ENCODE assay signal across 10 mouse cellular contexts in genomic region chr11:65386291-65387061, GRCm38 (mm10).
A peak's percentile ranks its signal among the peaks of the same experiment; 100 is the strongest.
DNase-seq lines count a peak whose midpoint lies in the region; ATAC-seq and TF ChIP-seq lines count a peak whose summit lies in the region.
"Had no signal": no experiment of that assay in that cellular context is flagged by ENCODE, and none has a peak within 500 bp of the region (broad histone marks: within the 10 kb centered on the region; RNA-seq: fewer than 3 reads in every experiment).

No protein-coding gene starts in this region.

- no peak for TF ChIP-seq EP300 in heart, adult 2 months (IDR thresholded peaks at IDR 0.05; ENCODE audit: insufficient read depth, low read depth, low read length)

- no peak overlapping the region for H3K4me3 ChIP-seq in heart, embryonic 12.5 days
- H3K4me3 ChIP-seq in heart, adult 2 months, result no peak overlapping the region
- no peak overlapping the region for H3K4me3 ChIP-seq in C2C12 (ENCODE audit: insufficient read depth, poor library complexity, severe bottlenecking)
- no peak overlapping the region for H3K4me3 ChIP-seq in embryonic facial prominence, embryonic 10.5 days
- no peak overlapping the region for H3K4me3 ChIP-seq in limb, embryonic 12.5 days (replicated peaks)
- H3K4me3 ChIP-seq: hindbrain, embryonic 13.5 days; limb, embryonic 15.5 days had no signal

- no peak overlapping the region for H3ac ChIP-seq in C2C12 (ENCODE audit: control insufficient read depth, insufficient read length, low read depth)

- H3K9ac ChIP-seq in heart, embryonic 12.5 days, result no peak overlapping the region
- no peak overlapping the region for H3K9ac ChIP-seq in heart, adult 2 months (ENCODE audit: low read depth, low read length)
- no peak overlapping the region for H3K9ac ChIP-seq in limb, embryonic 12.5 days (replicated peaks)
- H3K9ac ChIP-seq: hindbrain, embryonic 13.5 days; limb, embryonic 15.5 days had no signal

- DNase-seq in heart, adult 2 months, result no peak
- peak; percentile 19 for DNase-seq in embryonic facial prominence, embryonic 10.5 days (ENCODE audit: low spot score)
- DNase-seq in layer of hippocampus, postnatal 14 days (ENCODE audit: low spot score in 2 of 2), result no peak
- no peak for DNase-seq in thymus, postnatal 0 days (ENCODE audit: low spot score)
- DNase-seq in spleen, postnatal 14 days (ENCODE audit: low spot score in 2 of 2), result no peak

- TF ChIP-seq CTCF in heart, adult 2 months (IDR thresholded peaks at IDR 0.05), result no peak
- no peak for TF ChIP-seq CTCF in C2C12 (IDR thresholded peaks at IDR 0.05; ENCODE audit: control insufficient read depth, insufficient read depth, insufficient read length)

- no peak for TF ChIP-seq POLR2A in heart, adult 2 months (IDR thresholded peaks at IDR 0.05; ENCODE audit: insufficient read depth, low read depth, low read length)

- peak overlapping the region; percentile 62 for H3K27ac ChIP-seq in heart, embryonic 12.5 days (ENCODE audit: poor library complexity, severe bottlenecking)
- H3K27ac ChIP-seq in heart, adult 2 months, result no peak overlapping the region
- no peak overlapping the region for H3K27ac ChIP-seq in embryonic facial prominence, embryonic 10.5 days (replicated peaks)
- H3K27ac ChIP-seq in limb, embryonic 12.5 days, result peak overlapping the region; percentile 81
- H3K27ac ChIP-seq: hindbrain, embryonic 13.5 days; limb, embryonic 15.5 days had no signal

- peaks cover 18% of the 10 kb centered on the region for H3K4me1 ChIP-seq in heart, embryonic 12.5 days (replicated peaks)
- H3K4me1 ChIP-seq in heart, adult 2 months (ENCODE audit: control insufficient read depth, insufficient read depth, low read length), result no peaks in the 10 kb centered on the region
- peaks cover 10% of the 10 kb centered on the region for H3K4me1 ChIP-seq in embryonic facial prominence, embryonic 10.5 days
- peaks cover 11% of the 10 kb centered on the region for H3K4me1 ChIP-seq in limb, embryonic 12.5 days (replicated peaks)
- H3K4me1 ChIP-seq: hindbrain, embryonic 13.5 days had no signal

- no peaks in the 10 kb centered on the region for H3K36me3 ChIP-seq in heart, embryonic 12.5 days
- no peaks in the 10 kb centered on the region for H3K36me3 ChIP-seq in heart, adult 2 months (ENCODE audit: control insufficient read depth, insufficient read depth, low read length)
- no peaks in the 10 kb centered on the region for H3K36me3 ChIP-seq in C2C12 (ENCODE audit: control insufficient read depth, insufficient read depth)
- H3K36me3 ChIP-seq in embryonic facial prominence, embryonic 10.5 days (replicated peaks), result no peaks in the 10 kb centered on the region
- no peaks in the 10 kb centered on the region for H3K36me3 ChIP-seq in limb, embryonic 12.5 days
- H3K36me3 ChIP-seq: hindbrain, embryonic 13.5 days; limb, embryonic 15.5 days had no signal

- H3K9me3 ChIP-seq in heart, embryonic 12.5 days (replicated peaks), result no peaks in the 10 kb centered on the region
- H3K9me3 ChIP-seq in embryonic facial prominence, embryonic 10.5 days, result no peaks in the 10 kb centered on the region
- no peaks in the 10 kb centered on the region for H3K9me3 ChIP-seq in limb, embryonic 12.5 days
- H3K9me3 ChIP-seq: hindbrain, embryonic 13.5 days; limb, embryonic 15.5 days had no signal

- H3K79me3 ChIP-seq in C2C12 (ENCODE audit: low read depth), result no peaks in the 10 kb centered on the region

- no peak for ATAC-seq in heart, embryonic 12.5 days (ENCODE audit: insufficient number of reproducible peaks, low FRiP score)
- peak; percentile 37; the same call in 1 of the 2 replicates for ATAC-seq in limb, embryonic 12.5 days (ENCODE audit: insufficient number of reproducible peaks, insufficient read depth, low FRiP score, low TSS enrichment, low read depth)

- 0 out of 2 replicates have a peak overlapping the region, but pooled peaks have one; percentile 4 for H3K4me2 ChIP-seq in heart, embryonic 12.5 days
- H3K4me2 ChIP-seq in limb, embryonic 12.5 days, result no peak overlapping the region
- H3K4me2 ChIP-seq: hindbrain, embryonic 13.5 days; limb, embryonic 15.5 days had no signal

- 40% methylated on average over 14 of the region's 14 CpGs for WGBS in heart, embryonic 12.5 days
- 41% methylated on average over 14 of the region's 14 CpGs for WGBS in heart, adult 2 months
- WGBS in embryonic facial prominence, embryonic 10.5 days, result 65% methylated on average over 14 of the region's 14 CpGs
- 38% methylated on average over 14 of the region's 14 CpGs for WGBS in limb, embryonic 12.5 days

- H3K27me3 ChIP-seq in heart, embryonic 12.5 days (replicated peaks), result no peaks in the 10 kb centered on the region
- H3K27me3 ChIP-seq in heart, adult 2 months (ENCODE audit: control insufficient read depth, insufficient read depth, low read length), result no peaks in the 10 kb centered on the region
- no peaks in the 10 kb centered on the region for H3K27me3 ChIP-seq in C2C12 (ENCODE audit: control insufficient read depth, insufficient read depth, insufficient read length)
- H3K27me3 ChIP-seq in embryonic facial prominence, embryonic 10.5 days (replicated peaks; ENCODE audit: low read depth, poor library complexity, severe bottlenecking), result no peaks in the 10 kb centered on the region
- H3K27me3 ChIP-seq in limb, embryonic 12.5 days, result no peaks in the 10 kb centered on the region
- H3K27me3 ChIP-seq: hindbrain, embryonic 13.5 days; limb, embryonic 15.5 days had no signal

- no peaks in the 10 kb centered on the region for H3K79me2 ChIP-seq in heart, adult 2 months (replicated peaks; ENCODE audit: control insufficient read depth, insufficient read depth, low read length)
- H3K79me2 ChIP-seq in C2C12 (ENCODE audit: control insufficient read depth, insufficient read depth), result no peaks in the 10 kb centered on the region

- intact Hi-C loops in heart, adult 2 months (cut with DNase I), result loop anchor here (5.0 to 10.0 kb wide), 2 partner anchors 119 to 192 kb away; partner anchors contain the start of gene Myocd

TF ChIP-seq in C2C12, 6 proteins besides CTCF, POLR2A, EP300 and RAD21:
- TF ChIP-seq MYOD1 (IDR thresholded peaks at IDR 0.05; ENCODE audit: control insufficient read depth, insufficient read length, low read depth) (no peak), FOSL1 (IDR thresholded peaks at IDR 0.05; ENCODE audit: insufficient read depth, low read length, poor library complexity, severe bottlenecking) (peak; percentile 42)

Comparison
In these comparisons a context has a peak if more than half of its experiments do, and no peak if none do; other contexts are left out.
1. H3K27ac ChIP-seq: peak in heart, embryonic 12.5 days (single experiment) and limb, embryonic 12.5 days (single experiment); none in heart, adult 2 months (single experiment) and embryonic facial prominence, embryonic 10.5 days (single experiment).